Mouse (Mus musculus) layer of hippocampus, adult 2 months (tissue): ENCODE results near the gene Galntl6. TPM values are rescaled to one million over a fixed set of nuclear protein-coding genes. Genes with fewer than 3 reads are reported as not detected.
A peak's percentile ranks its signal among the peaks of the same experiment; 100 is the strongest.
"Not testable (repeated sequence)": the region's sequence is repeated elsewhere in the genome, so short reads cannot be mapped to it uniquely, and the experiment has no call there.

ENCODE experiments used
- DNase-seq, 2 experiments: peaks; one replicate each; pipeline ENCODE4 v3.0.0; 2022; ENCODE audit warnings: low spot score in 2 of 2
- H3K27ac ChIP-seq: fragments of 200-600 bp; 2 replicates; pipeline ENCODE4 v1.8.1; 2022
- H3K4me3 ChIP-seq: fragments of 200-600 bp; 2 replicates; pipeline ENCODE4 v1.8.1; 2022; ENCODE audit warnings: mild to moderate bottlenecking
- CTCF ChIP-seq: fragments of 200-600 bp; conservative IDR thresholded peaks from 2 replicates; pipeline ENCODE4 v1.8.1; 2022; ENCODE audit warnings: antibody characterized with exemption, mild to moderate bottlenecking, moderate library complexity
- total RNA-seq, 2 experiments: library from RNA; stranded (reverse); gene quantifications; 2 replicates each; pipeline ENCODE4 v1.2.3; 2021

The Galntl6 gene
- total RNA-seq, 2 experiments from 2014 or later = 46.5 to 48.5 TPM

- no peak for TF ChIP-seq CTCF
- no peak overlapping the region for H3K4me3 ChIP-seq
- H3K27ac ChIP-seq = no peak overlapping the region
- no peak for DNase-seq
Observed at GRCm38 (mm10) chr8:58535781-58536180, 376.7 kb downstream of the Galntl6 start.

DNA sequence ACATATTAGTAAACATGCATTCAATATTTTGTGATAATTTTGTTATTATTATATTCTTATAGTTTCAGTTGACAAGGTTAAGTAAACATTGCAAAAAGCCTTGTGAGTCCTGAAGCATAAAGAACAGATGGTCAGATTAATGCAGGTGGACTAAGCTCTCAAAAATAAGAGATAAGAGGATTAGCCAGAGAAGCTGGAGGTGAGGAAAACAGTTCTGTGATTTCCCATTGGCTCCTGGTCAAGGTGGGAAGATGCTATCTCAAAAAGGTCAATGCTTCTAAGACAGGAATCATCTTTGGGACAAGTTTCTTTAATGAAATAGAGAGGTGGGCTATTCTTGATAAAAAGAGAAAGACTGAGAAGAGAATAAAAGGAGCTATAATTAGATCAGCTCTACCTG, 377.8 kb downstream of the Galntl6 start:
- no peak for TF ChIP-seq CTCF
- Histone ChIP-seq H3K4me3 (no peak overlapping the region), H3K27ac (no peak overlapping the region)
- DNase-seq = no peak

- H3K4me3 ChIP-seq = no peak overlapping the region
- DNase-seq = no peak
- TF ChIP-seq CTCF = no peak
Observed at GRCm38 (mm10) chr8:58523443-58523842, 389.0 kb downstream of the Galntl6 start.

DNA sequence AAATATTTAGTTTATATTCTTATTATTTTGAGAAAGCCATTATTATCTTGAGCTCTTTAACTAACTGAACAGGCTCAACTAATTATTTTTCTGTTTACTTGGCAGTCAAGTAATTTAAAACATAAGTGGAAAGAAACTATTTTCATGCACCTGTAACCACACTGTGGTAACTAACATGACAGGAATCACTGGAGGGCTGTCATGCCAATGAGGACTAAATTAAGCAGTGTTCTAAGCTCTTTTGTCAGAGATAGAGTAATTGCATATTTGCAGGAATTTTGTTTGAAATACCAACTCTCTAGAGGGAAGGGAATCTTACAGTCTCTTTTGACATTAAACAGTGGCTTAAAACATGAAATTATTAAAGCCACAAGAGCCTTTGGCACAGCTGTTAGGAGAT, 390.5 kb downstream of the Galntl6 start:
- no peak for TF ChIP-seq CTCF
- DNase-seq = no peak
- H3K4me3 ChIP-seq = no peak overlapping the region
- no peak overlapping the region for H3K27ac ChIP-seq

More at GRCm38 (mm10) chr8:58523443-58523842, 389.0 kb downstream of the Galntl6 start:
- H3K27ac ChIP-seq = no peak overlapping the region

- DNase-seq = no peak
- Histone ChIP-seq H3K27ac (no peak overlapping the region), H3K4me3 (no peak overlapping the region)
- no peak for TF ChIP-seq CTCF
Observed at GRCm38 (mm10) chr8:58510516-58510915, 401.9 kb downstream of the Galntl6 start.

DNA sequence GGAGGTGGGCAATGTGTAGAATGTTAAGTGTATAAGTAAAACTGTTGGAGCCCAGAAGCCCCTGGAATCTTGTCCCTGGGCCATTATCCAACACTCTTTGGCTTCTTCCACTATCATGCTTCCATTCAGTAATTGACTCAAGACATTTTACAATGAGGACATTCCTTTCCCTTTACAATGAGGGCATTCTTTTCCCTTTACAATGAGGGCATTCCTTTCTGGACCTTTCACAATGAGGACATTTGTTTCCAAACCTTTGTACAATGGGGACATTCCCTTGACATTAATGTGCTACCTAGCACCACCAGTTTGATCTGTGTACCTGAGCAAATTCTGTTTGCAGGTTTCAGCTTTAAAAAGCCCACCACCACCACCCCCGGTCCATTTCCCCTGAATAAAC, 403.4 kb downstream of the Galntl6 start:
- no peak for TF ChIP-seq CTCF
- DNase-seq = no peak
- Histone ChIP-seq H3K4me3 (no peak overlapping the region), H3K27ac (no peak overlapping the region)

- H3K27ac ChIP-seq = no peak overlapping the region
- TF ChIP-seq CTCF = no peak
- no peak for DNase-seq
- no peak overlapping the region for H3K4me3 ChIP-seq
Observed at GRCm38 (mm10) chr8:58487099-58487498, 425.3 kb downstream of the Galntl6 start.

GRCm38 (mm10) chr8:58463342-58463741, 449.1 kb downstream of the Galntl6 start:
- H3K27ac ChIP-seq, DNase-seq, H3K4me3 ChIP-seq: not testable (repeated sequence)

GRCm38 (mm10) chr8:58442696-58443095, 469.7 kb downstream of the Galntl6 start:
- Histone ChIP-seq H3K4me3 (no peak overlapping the region), H3K27ac (no peak overlapping the region)
- DNase-seq = no peak
- TF ChIP-seq CTCF = no peak

DNA sequence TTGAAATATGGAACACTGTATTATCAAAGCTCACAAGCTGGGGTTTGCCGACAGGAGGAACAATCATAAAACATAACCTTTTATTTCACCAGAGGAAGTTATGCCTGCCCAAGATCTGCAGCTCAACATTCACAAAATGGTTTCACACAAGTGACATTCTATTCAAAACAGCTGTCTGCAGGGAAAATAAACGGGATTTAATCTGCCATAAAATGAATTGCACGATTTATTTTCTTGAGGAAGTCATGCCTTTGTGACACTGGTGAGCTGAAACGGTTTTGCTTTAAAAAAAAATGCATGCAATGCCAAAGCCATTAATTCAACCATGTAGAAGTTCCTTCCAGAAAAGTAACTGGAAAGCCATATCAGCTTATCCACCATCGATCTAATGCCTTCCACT, 494.0 kb downstream of the Galntl6 start:
- no peak for DNase-seq
- TF ChIP-seq CTCF = no peak
- Histone ChIP-seq H3K4me3 (no peak overlapping the region), H3K27ac (no peak overlapping the region)

DNA sequence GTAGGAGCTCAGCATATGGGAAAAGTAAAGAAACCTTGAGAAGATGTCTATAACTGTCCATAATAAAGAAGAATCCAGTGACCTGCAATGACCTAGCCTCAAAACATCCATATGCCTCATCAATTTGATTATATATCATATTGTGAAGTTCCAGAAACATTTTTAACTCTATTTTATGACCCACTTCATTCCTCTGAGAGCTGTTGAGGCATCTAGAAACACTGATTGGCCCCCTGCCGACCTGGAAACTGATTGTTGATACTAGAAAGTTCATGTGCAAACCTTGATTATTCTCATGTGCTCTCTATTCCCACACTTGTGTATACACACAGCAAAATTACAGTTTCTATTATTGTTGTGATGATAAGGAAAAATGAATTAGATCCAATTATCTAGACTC, 494.9 kb downstream of the Galntl6 start:
- no peak overlapping the region for H3K4me3 ChIP-seq
- no peak overlapping the region for H3K27ac ChIP-seq
- no peak for DNase-seq
- no peak for TF ChIP-seq CTCF

GRCm38 (mm10) chr8:58396500-58396899, 515.9 kb downstream of the Galntl6 start:
- peak in 1 of 2 experiments; percentile 47 for DNase-seq
- TF ChIP-seq CTCF = 0 out of 2 replicates have a peak, but pooled peaks have one; percentile 11
- Histone ChIP-seq H3K4me3 (no peak overlapping the region), H3K27ac (no peak overlapping the region)

GRCm38 (mm10) chr8:58395879-58396278, 516.6 kb downstream of the Galntl6 start:
- no peak for TF ChIP-seq CTCF
- DNase-seq = no peak
- no peak overlapping the region for H3K4me3 ChIP-seq

DNA sequence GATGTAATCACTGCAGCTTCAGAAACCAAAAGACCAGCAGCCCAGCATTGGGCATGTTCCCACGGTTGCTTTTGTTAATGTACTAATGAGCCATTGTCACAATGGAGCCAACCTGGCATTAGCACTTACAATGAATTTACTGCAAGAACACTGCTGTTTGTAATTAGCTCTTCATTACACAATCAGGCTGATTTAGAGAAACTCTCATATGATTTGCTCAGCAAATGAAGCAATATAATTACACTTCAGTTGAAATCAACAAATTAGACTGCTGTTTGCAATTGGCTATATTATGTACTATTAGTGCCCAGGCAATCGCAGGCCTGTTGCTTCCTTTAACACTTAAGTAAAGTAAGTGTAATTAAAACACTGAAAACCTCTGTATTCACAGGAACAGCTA, 540.1 kb downstream of the Galntl6 start:
- no peak for TF ChIP-seq CTCF
- DNase-seq = no peak
- Histone ChIP-seq H3K4me3 (no peak overlapping the region), H3K27ac (no peak overlapping the region)

More at GRCm38 (mm10) chr8:58395879-58396278, 516.6 kb downstream of the Galntl6 start:
- H3K27ac ChIP-seq = no peak overlapping the region

- Histone ChIP-seq H3K4me3 (no peak overlapping the region), H3K27ac (no peak overlapping the region)
- TF ChIP-seq CTCF = no peak
- DNase-seq = no peak
Observed at GRCm38 (mm10) chr8:58371979-58372378, 540.5 kb downstream of the Galntl6 start.
